Mouse (Mus musculus): ENCODE data around the gene Faim. TPM values are rescaled to one million over a fixed set of nuclear protein-coding genes. Genes with fewer than 3 reads are reported as not detected.
A peak's percentile ranks its signal among the peaks of the same experiment; 100 is the strongest.

Faim gene
- total RNA-seq, 2 experiments from 2014 or later, result 29.8 to 36.6 TPM

DNA sequence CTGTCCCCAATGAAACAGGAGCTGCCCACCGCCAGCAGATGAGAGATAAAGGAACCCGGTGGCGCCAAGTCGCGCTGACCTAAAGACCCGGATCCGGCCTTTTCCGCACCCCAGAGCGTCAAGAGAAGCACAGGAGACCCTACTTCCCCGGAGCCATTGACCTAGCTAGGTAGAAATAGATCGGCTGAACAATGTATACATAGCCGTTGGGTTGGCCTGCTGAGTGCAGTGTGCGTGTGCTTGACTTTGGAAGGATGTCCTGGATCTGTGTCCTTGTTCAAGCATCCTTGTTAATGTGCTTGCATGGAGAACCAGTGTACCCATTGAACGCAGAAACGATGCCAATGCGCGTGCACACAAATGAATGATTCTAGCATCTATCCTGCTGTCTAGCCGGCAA is 22.5 kb upstream of the Faim start:
- intact Hi-C loops (cut with DNase I), result loop anchor here (5.0 kb wide), 1 partner anchor 316 kb away; no protein-coding TSS in a partner anchor
- DNase-seq (ENCODE audit: low spot score in 2 of 2), result no peak

DNA sequence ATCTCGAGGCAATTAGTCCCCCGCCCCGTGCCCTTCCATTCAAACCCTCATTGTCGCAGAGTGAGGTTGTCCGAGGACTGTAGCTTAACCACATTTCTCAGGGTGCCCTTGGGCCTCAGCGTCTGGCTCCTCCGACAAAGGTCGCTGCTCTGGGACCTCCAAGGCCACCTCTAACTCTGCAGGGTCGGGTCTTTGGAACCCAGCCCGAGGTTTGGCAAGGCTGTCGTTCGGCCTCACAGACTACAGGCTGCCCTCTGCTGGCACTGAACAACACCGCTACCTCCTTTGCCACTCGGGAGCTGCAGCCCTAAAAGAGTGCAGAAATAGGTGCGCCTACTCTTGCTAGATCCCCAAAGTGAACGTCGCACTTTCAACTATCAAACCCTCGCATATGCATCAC is 21.1 kb upstream of the Faim start:
- peak; percentile 26 to 28 for DNase-seq (ENCODE audit: low spot score in 2 of 2)
- intact Hi-C loops (cut with DNase I), result no loop called here

DNA sequence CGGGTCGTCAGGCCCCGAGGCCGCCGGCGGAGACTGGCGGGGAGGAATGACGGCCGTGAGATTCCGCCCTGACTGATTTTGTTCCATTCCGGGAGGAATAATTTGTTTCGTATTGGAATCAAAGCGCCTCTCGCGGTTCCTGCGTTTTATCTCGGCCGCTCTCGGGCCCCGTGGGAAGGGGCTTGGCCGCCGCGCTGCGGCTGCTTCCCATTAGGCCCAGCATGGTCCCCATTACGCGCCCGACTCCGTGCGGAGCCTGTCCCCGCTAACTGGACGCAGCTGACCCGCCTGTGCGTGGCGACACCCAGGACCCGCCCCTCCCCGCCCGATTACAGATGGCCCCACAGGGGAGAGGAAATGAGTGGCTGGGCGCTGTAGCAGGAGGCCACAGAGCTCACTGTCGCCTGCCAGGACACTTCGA is 13.1 kb upstream of the Faim start:
- DNase-seq (ENCODE audit: low spot score in 2 of 2), result no peak
- intact Hi-C loops (cut with DNase I), result loop anchor here (10.0 kb wide), 1 partner anchor 482 kb away; the partner anchor contains the start of gene Nme9

DNA sequence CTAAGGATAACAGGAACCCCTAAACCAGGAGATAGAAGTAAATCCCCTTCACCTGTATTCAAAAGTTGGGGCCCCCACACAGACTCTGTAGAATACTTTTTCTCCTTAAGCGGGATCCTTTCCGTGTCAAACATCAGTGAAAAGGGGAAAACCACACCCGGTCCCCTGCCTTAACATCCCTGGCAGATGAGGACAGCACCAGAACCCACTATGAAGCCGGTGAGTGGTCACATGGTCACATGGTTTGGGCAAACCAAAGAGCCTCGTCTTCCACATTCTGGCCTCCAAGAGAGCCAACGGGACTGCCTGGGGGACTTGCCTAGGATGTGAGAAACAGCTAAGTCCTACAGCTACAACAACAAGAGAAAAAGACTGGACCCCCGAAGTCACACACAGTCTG is 12.6 kb upstream of the Faim start:
- intact Hi-C loops (cut with DNase I), result loop anchor here (10.0 kb wide), 1 partner anchor 481 kb away; the partner anchor contains the start of gene Nme9
- DNase-seq (ENCODE audit: low spot score in 2 of 2), result no peak

DNA sequence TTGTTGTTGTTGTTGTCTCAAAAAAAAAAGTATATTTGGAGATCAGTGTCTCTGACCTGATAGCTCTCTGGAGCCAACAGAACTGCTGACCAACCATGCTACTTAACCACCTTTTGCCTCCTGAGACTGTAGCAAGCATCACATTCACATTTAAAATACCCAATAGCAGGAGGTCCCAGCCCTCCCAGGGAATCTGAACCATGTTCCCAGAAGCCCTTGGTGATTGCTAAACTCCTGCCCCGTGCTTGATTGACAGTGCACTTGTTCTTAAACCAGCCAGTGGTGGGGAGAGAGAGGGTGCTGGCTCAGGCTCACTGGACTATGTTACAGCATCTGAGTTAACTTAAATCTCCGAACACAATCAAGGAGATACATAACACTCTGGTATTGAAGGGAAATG is 11.3 kb upstream of the Faim start:
- no peak for DNase-seq (ENCODE audit: low spot score in 2 of 2)
- intact Hi-C loops (cut with DNase I), result loop anchor here (5.0 to 10.0 kb wide), 2 partner anchors 402 to 480 kb away; partner anchors contain the start of gene Nme9

DNA sequence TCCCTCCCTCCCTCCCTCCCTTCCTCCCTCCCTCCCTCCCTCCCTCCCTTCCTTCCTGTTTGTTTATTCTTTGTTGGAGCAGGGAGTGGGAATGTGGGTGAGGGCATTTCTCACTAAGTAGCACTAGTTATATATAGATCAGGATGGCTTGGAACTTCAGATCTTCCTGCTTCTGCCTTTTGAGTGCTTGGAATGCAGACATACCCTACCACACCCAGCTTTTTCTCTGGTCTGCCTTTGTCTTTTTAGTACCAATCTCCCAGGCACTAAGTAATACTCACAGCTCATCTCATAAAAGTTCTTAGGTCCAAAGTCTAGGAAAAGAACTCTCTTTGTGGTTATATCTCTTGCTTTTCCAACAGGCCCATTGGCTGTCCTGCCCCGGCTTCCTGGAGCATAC is 10.1 kb upstream of the Faim start:
- no peak for DNase-seq (ENCODE audit: low spot score in 2 of 2)
- intact Hi-C loops (cut with DNase I), result loop anchor here (5.0 to 10.0 kb wide), 2 partner anchors 401 to 479 kb away; partner anchors contain the start of gene Nme9

DNA sequence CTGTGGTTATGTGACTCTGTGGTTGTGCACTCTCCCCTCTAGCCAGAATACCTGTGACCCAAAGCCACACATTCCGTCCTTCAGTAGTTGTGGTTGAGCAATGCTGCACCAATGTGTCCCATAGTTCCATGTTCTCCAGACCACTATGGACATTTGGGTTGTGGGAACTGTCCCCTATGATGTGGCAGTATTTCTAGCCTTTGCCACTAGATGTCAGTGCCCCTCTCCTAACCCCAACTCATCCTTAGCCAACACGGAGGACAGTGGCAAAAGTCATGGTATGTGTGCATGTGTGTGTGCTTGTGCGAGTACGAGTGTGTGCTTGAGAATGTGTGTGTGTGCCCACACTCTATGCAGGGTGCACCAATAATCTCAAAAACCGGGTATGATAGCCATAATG is 9.7 kb upstream of the Faim start:
- DNase-seq (ENCODE audit: low spot score in 2 of 2), result no peak
- intact Hi-C loops (cut with DNase I), result loop anchor here (5.0 to 10.0 kb wide), 2 partner anchors 401 to 478 kb away; partner anchors contain the start of gene Nme9

DNA sequence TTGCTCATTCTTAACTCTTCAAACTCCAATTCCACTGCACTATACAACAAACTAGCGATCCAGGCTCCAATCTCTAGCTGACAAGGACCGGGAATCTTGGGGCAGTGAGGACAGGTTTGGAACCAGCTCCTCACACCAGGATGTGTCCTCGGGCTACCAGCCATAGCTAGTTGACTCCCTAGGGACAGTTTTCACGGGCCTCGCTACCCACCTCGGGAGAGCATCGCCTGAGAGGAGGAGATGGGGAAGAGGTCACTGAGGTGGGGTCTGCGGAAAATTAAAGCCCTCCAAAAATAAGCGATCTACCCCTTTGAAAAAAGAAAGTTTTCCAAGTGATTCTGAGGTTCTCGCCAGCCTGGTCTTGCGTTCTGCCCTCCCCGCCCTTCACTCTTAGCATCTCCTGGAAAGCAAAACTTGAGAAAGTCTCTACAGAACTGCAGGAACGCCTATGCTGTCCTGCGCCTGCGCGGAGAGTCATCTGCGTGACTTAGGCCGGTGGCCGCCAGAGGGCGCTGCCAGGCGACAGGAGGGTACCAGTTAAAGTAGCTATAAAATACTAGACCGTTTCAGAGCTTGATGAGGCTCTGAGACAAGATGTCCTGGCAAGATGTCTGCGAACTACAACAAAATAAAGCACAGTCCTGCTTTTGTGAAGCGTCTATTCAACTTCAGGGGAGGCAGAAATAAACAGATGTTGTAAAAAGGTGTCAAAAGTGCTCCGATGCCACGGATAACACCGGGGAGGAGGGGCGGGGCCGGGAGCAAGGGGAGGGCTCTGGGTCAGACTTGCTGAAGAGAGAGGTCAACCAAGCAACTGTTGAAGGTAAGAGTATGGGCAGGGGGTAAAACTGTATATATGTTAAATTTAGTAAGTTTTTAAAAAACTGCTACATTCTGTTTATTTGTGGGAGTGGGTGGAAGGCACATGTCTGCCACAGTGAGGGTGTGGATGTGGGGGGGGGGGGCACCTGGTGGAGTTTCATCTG is 6.4 kb upstream of the Faim start:
- intact Hi-C loops (cut with DNase I), result loop anchor here (5.0 to 10.0 kb wide), 3 partner anchors 265 to 475 kb away; partner anchors contain the start of genes Cep70 and Nme9
- peak; percentile 88 to 91 for DNase-seq (ENCODE audit: low spot score in 2 of 2)

DNA sequence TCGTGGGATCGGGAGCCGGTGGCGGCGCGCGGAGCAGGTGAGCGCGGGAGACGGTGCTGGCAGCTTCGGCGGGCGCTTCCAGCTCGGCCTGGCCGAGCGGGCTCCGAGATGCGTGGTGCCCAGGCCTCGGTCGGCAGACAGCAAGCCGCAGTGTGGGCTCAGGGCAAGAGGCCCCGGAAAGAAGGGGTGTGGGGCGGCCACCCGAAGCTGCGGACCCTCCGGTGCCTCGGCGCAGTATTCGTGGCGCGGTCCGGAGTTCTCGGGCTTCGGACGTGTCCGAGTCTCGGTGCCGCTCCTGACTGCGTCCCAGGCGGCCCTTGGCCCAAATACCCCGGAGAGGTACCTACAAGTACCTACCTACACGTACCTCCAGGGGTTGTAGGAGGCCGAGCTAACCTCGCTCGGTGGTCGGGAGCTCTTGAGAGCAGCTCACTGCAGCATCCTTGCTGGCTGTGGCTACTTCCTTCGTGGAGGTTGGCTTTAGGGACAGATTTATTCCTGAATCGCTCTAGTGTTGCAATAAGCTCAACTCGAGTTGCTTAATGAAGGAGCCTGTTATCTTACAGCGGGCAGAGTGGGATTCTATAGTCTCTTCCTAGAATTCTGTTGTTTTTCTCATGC is 413 bp downstream of the Faim start:
- DNase-seq (ENCODE audit: low spot score in 2 of 2), result peak in 1 of 2 experiments; percentile 12
- intact Hi-C loops (cut with DNase I), result loop anchor here (10.0 kb wide), 1 partner anchor 258 kb away; the partner anchor contains the start of gene Cep70

DNA sequence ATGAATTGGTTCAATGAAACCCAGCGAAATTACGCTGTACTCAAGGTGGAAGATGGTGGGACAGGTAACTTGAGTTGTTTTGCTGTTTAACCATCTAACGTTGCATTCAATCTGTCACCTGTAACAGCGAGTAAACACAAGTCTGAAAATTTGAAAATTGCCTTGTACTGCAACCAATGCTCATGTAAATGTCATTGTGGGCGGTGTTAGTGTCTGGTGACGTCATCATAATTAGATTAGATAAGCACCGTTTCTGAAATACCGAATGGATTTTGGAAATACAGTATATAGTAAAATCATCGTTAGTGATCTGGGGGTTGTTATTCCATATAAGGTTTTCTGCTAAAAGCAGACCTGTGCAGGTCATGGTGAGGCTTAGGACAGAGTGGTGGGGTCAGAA is 958 bp downstream of the Faim start:
- peak in 1 of 2 experiments; percentile 26 for DNase-seq (ENCODE audit: low spot score in 2 of 2)
- intact Hi-C loops (cut with DNase I), result loop anchor here (10.0 kb wide), 1 partner anchor 258 kb away; the partner anchor contains the start of gene Cep70

DNA sequence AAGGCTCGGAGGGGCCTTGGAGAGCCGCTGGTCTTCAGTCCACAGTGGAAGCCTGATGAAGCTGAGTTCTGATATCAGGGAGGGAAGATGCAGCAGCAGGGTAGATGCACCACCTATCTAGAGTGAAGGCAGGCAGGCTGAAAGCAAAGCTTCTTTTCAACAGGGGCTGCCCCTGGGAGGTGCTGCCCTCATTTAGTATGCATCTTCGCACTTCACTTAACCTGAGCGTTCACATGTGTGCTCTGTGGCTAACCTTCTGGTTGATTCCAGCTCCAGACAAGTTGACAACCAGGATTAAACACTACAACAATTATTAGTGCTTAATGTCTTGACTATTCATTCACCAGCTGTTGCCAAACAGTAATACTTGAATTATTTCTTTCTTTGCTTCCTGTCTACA is 7.9 kb downstream of the Faim start:
- DNase-seq (ENCODE audit: low spot score in 2 of 2), result no peak
- intact Hi-C loops (cut with DNase I), result no loop called here

DNA sequence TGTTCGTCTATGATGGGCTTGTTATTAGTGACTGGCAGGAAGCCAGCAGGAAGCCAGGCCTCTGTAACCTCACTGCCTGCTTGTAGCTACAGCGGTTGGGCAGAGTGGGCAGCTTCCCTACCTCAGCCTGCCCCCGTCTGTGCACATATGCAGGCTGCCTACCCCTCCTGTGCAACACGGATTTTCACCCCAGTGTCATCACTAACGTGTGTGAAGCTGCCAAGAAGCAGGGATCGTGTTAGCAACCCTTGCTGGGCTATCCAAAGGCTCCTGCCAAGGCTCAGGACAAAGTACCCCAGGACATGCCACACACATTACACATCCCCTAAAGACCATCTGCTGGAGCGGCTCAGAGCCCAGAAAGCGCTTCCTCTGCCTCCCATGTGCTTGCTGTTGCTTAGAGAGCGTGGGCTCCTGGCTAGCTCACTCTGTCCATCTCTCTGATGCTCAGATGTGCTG is 13.7 kb downstream of the Faim start:
- peak; percentile 13 to 40 for DNase-seq (ENCODE audit: low spot score in 2 of 2)
- intact Hi-C loops (cut with DNase I), result no loop called here

DNA sequence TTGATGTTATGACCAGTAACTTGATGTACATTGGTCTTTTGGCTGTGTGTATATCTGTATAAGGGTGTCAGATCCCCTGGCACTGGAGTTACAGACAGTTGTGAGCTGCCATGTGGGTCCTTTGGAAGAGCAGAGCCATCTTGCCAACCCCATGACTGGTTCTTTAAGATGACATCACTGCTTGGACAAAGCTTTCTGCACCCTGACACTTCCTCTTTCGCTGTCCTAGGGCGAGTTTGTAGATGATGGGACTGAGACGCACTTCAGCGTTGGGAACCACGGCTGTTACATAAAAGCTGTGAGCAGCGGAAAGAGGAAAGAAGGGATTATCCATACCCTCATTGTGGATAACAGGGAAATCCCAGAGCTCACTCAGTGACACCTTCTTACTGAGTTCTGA is 15.2 kb downstream of the Faim start:
- DNase-seq (ENCODE audit: low spot score in 2 of 2), result no peak
- intact Hi-C loops (cut with DNase I), result no loop called here

DNA sequence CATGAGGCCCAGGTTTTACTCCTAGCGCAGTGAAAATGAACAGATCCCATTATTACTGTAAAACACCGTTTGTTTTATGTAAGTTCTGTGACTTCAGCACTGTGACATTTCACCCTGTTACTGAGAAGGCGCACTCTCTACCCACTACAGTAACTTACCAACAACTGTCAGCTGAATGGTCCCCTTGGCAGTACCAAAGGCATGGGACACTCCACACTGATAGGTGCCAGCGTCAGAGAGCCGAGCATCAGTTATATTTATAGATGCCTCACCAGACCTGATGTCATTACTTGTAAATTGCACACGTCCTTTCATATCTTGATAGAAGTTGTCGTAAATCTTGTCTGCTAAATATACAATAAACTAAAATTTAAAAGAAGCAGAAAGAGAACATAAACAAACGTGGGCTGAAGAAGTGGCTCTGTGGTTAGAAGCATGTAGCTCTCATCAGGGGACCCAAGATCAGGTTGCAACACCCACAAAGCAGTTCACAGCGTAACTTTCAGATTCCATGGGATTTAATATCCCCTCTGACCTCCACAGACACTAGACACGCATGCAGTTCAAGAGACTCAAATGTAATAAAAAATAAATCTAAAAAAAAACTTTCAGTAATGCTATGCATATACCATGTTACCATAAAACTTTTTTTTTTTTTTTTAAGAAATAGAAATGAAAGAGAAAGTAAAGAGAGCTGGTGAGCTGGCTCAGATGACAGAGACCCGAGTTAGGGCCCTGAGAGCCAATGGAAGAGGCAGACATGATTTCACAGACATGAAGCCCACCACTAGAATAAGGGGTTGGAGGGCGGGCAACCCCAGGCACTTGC is 23.1 kb downstream of the Faim start:
- DNase-seq (ENCODE audit: low spot score in 2 of 2), result no peak
- intact Hi-C loops (cut with DNase I), result no loop called here

DNA sequence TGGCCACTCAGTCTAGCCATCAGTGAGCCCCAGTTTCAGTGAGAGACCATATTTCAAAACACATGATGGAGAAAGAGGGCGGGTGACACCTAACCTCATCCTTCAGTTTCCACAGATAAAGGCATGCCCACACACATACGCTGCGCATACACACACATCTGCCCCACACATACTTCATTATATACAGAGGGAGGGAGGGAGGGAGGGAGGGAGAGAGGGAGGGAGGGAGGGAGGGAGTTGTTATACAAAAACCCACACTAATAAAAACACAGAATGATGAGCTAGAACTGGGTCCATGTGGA is 23.7 kb downstream of the Faim start:
- no peak for DNase-seq (ENCODE audit: low spot score in 2 of 2)

DNA sequence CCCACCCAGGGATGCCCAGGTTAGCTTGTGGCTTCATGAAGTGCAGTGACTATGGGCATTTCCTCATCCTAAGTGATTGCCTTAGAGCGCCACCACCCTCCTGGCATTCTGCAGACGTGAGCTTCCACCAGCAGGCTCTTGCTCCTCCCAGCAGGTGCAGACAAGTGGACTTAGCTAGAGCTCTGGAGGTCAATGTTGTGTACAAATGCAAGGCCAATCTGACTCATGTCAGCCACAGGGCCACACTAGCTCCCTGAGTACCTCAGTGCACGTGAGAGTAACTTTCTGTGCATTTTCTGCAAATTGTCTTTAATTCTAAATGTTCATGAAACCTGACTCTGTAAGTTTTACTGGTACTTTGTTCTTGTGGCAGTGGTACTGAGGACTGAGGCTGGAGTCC is 30.1 kb downstream of the Faim start:
- intact Hi-C loops (cut with DNase I), result no loop called here
- DNase-seq (ENCODE audit: low spot score in 2 of 2), result no peak

More for the DNA sequence above, 23.7 kb downstream of the Faim start:
- intact Hi-C loops (cut with DNase I), result no loop called here

DNA sequence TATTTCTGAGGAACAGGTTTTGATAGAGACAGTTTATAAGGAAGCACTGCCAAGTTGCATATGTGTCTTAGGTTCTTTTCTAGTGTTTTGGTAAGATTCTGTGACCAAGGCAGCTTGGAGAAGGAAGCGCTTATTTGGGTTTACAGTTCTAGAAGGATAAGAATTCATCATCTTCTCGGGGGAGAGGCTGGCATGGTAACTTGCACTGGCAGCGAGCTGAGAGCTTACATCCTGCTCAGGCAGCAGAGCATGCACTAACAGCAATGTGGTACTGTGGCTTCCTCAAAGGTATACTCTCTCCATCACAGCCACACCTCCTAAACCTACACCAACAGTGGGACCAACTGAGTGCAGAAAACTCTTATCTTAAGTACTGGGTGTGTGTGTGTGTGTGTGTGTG is 30.6 kb downstream of the Faim start:
- intact Hi-C loops (cut with DNase I), result no loop called here
- DNase-seq (ENCODE audit: low spot score in 2 of 2), result peak; percentile 39 to 71

DNA sequence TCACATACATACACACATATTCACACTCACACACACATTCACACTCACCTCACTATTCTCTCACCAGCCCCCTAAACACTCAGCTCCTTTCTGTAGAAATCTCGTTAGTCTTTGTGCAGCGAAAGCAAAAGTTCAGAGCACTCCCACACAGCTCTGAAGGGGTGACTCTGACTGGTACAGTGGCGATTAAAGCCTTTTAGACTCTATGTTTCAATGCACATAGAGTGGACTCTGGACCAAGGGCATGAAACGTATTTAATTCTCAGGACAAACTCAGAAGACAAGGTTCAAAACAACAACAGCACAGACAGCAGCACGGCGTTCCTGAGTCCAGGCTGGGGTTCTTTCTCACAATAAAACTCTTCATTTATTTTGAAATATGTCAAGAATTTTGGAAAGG is 31.5 kb downstream of the Faim start:
- intact Hi-C loops (cut with DNase I), result no loop called here
- DNase-seq (ENCODE audit: low spot score in 2 of 2), result no peak

DNA sequence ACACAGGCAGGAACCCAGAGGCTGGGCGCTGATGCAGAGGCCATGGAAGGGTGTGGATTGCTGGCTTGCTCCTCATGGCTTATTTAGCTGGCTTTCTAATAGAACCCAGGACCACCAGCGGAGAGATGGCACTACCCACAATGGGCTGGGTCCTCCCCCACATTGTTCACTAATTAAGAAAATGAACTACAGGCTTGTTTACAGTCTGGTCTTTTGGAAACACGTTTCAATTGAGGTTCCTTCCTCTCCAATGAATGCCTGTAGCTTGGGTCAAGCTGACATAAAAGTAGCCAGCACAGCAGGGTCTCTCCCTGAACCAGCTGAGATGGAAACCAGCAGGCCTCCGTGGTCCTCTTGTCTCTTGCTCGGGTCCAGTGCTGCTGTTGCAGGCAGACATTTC is 35.0 kb downstream of the Faim start:
- intact Hi-C loops (cut with DNase I), result no loop called here
- no peak for DNase-seq (ENCODE audit: low spot score in 2 of 2)

All from left cerebral cortex, postnatal 14 days (tissue).